Mouse (Mus musculus): ENCODE data around the gene Paf1. TPM values are rescaled to one million over a fixed set of nuclear protein-coding genes. Genes with fewer than 3 reads are reported as not detected.

The Paf1 gene
- polyA plus RNA-seq, 1 experiment = 78.0 TPM

DNA sequence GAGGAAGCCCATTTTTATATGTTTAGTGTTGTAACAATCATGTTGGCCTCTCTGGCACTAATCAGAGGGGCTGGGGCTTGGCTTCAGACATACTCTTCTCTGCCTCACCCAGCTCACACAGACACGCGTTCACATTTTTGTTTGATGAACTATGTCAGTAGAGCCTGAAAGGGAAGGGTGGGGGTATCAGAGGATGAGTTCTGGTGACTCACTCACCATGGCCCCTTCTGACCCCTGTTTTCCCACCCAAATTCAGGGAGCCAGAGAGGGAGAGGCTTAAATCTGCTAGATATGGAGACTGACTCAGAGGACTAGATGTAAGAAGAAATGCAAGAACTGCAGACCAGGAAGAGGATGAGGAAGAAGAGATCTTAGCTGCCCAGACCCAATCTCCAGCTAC lies 26.7 kb downstream of the Paf1 start:
- H3K27me3 ChIP-seq (replicated peaks) = no peaks in the 10 kb centered on the region
- peaks cover 18% of the 10 kb centered on the region for H3K4me1 ChIP-seq
- no peaks in the 10 kb centered on the region for H3K9me3 ChIP-seq
- peaks cover 99% of the 10 kb centered on the region for H3K36me3 ChIP-seq (replicated peaks; ENCODE audit: low read length)
- TF ChIP-seq GATA1 (IDR thresholded peaks at IDR 0.05; ENCODE audit: borderline replicate concordance, low read length) (no peak), FLI1 (IDR thresholded peaks at IDR 0.05; ENCODE audit: low read length) (no peak)
- H3K4me3 ChIP-seq (replicated peaks) = no peak overlapping the region

DNA sequence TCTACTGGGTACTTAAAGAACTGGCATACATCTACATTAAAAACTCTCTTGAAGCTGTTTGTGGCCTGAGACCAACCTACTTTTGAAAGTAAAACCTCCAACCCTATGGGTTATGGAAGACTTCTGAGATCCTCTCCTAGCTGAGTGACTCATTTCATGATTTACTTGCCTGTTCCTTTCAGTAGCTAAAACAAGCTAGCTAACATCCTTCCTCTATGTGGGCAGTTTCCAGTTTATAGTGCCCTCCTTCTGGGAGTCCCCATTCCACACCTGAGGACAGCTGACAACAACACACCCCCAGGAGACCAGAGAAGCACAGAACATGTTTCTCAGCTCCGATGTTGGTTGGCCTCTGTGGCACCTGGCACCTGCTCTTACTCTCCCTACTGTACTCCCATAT lies 30.3 kb downstream of the Paf1 start:
- no peaks in the 10 kb centered on the region for H3K9me3 ChIP-seq
- no peaks in the 10 kb centered on the region for H3K27me3 ChIP-seq (replicated peaks)
- peaks cover 84% of the 10 kb centered on the region for H3K36me3 ChIP-seq (replicated peaks; ENCODE audit: low read length)
- peaks cover 34% of the 10 kb centered on the region for H3K4me1 ChIP-seq
- no peak for TF ChIP-seq FLI1 (IDR thresholded peaks at IDR 0.05; ENCODE audit: low read length)
- H3K4me3 ChIP-seq (replicated peaks) = no peak overlapping the region

DNA sequence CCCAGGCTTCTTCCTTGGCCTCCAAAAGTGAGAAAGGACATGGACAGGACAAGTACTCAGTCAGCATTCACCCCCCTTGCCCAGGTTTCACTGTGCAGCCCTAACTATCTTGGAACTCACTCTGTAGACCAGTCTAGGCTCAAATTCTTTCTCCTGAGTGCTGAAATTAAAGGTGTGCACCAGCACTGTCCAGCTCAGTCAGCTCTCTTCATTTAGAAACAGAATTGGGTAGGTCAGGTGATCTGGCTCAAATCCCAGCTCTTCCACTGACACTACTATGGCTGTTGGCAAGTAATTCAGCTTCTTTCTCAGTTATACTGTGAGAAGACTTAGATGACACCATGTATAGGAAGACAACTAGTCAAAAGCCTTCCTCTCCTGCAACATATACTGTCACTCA lies 35.0 kb downstream of the Paf1 start:
- Histone ChIP-seq H3K4me3 (replicated peaks) (no peak overlapping the region), H3K36me3 (replicated peaks; ENCODE audit: low read length) (peaks cover 68% of the 10 kb centered on the region), H3K9me3 (no peaks in the 10 kb centered on the region), H3K27me3 (replicated peaks) (no peaks in the 10 kb centered on the region), H3K4me1 (peaks cover 65% of the 10 kb centered on the region)
- TF ChIP-seq GATA1 (IDR thresholded peaks at IDR 0.05; ENCODE audit: borderline replicate concordance, low read length) = no peak
- no peak for TF ChIP-seq FLI1 (IDR thresholded peaks at IDR 0.05; ENCODE audit: low read length)

DNA sequence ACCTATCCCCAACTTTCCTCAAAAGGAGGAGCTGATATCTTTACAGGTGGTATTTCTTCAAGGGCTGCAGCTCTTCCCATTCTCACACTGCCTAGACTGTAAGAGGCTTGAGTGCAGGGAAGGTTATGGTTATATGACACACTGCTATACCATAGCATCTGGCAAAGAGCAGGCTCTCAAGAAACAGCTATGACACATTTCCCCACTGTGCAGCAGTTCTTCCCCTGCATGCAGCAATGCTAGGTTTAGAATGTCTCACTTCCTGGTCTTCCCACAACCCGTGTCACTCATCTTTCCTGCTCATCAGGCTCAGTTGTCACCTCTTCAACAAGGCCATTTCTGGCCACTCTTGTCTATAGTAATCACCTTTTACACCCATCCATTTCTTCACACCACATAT lies 37.8 kb downstream of the Paf1 start:
- no peak for TF ChIP-seq FLI1 (IDR thresholded peaks at IDR 0.05; ENCODE audit: low read length)
- TF ChIP-seq GATA1 (IDR thresholded peaks at IDR 0.05; ENCODE audit: borderline replicate concordance, low read length) = no peak
- Histone ChIP-seq H3K36me3 (replicated peaks; ENCODE audit: low read length) (peaks cover 52% of the 10 kb centered on the region), H3K27me3 (replicated peaks) (no peaks in the 10 kb centered on the region), H3K9me3 (no peaks in the 10 kb centered on the region), H3K4me1 (peaks cover 75% of the 10 kb centered on the region), H3K4me3 (replicated peaks) (peak overlapping the region; percentile 34)

DNA sequence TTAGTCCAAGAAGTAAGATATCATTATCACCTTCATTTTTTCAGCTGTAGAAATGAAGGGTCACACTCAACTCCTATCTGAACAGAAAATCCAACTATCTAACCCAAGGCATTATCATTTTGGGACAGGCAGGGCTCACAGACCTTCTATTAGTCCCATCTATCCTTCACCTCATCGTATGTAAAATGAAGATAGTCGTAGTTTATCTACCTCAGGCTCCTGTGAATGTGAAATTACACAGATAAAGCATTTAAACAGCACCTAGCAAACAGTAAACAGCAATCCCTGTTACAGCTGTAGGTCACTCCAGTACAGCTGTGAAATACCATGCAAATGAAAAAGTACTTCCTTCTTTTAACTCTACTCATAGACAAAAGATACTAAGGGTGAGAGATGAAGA lies 39.5 kb downstream of the Paf1 start:
- no peak for TF ChIP-seq FLI1 (IDR thresholded peaks at IDR 0.05; ENCODE audit: low read length)
- no peak for TF ChIP-seq GATA1 (IDR thresholded peaks at IDR 0.05; ENCODE audit: borderline replicate concordance, low read length)
- Histone ChIP-seq H3K4me3 (replicated peaks) (no peak overlapping the region), H3K9me3 (no peaks in the 10 kb centered on the region), H3K27me3 (replicated peaks) (no peaks in the 10 kb centered on the region), H3K4me1 (peaks cover 77% of the 10 kb centered on the region), H3K36me3 (replicated peaks; ENCODE audit: low read length) (peaks cover 44% of the 10 kb centered on the region)

DNA sequence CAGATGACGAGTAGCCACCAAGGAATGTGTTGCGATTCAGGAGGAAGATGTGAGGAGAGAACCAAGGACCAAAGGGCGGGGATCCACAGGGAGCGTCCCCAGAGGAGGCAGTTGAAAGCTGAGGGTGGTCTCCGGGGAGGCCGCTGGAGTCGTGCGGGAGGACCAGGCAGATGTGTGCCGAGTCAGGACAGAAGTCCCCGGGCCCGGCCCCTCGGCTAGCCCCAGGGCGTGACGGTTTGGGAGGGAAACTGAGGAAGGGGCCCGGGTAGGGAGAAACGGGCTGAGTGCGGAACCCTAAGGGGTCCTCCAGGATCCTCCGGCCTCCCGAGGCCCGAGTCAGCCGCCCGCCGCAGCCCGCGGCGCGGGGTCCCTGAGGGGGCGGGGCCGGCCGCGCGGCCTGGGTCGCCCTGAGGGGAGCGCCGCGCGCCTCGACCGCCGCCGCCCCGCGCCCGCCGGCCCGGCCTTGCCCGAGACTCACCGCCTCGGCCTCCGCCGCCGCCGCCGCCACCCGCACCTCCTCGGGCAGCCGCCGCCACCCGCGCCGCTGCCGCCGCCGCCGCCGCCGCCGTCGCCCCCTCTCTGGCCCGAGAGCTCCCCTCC lies 43.0 kb downstream of the Paf1 start:
- Histone ChIP-seq H3K4me3 (replicated peaks) (peak overlapping the region; percentile 95), H3K9me3 (no peaks in the 10 kb centered on the region), H3K4me1 (peaks cover 85% of the 10 kb centered on the region), H3K27me3 (replicated peaks) (no peaks in the 10 kb centered on the region), H3K36me3 (replicated peaks; ENCODE audit: low read length) (peaks cover 23% of the 10 kb centered on the region)
- TF ChIP-seq FLI1 (IDR thresholded peaks at IDR 0.05; ENCODE audit: low read length) (no peak), GATA1 (IDR thresholded peaks at IDR 0.05; ENCODE audit: borderline replicate concordance, low read length) (no peak)

DNA sequence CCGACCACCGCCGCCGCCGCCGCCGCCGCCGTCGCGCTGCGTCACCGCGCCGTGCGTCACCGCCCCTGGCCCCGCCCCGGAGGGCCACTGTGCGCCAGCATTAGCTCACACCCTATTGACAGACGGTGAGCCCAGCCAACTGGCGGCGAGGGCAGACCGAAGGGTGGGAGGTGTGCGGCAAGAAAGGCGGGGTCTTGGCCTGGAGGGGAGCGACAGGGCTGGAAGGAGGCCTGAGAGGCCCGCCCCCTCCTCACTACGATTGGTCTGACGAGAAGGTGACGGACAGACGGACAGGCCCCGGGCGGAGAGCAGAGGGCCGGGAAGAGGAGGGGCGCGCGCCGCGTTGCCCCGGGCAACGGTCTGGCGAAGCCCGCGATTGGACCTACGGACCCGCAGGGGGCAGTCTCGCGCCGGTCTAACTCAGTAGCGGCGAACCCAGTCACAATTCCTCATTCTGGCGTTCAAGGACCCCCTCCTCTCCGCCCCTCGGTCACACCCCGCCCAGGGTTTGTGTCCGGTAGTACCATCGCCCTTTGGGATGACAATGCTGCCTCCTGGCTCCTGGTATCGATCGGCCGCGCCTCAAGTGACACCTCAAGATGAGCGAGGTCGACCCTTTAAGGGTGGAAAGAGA lies 43.6 kb downstream of the Paf1 start:
- no peak for TF ChIP-seq GATA1 (IDR thresholded peaks at IDR 0.05; ENCODE audit: borderline replicate concordance, low read length)
- no peak for TF ChIP-seq FLI1 (IDR thresholded peaks at IDR 0.05; ENCODE audit: low read length)
- H3K27me3 ChIP-seq (replicated peaks) = no peaks in the 10 kb centered on the region
- peaks cover 85% of the 10 kb centered on the region for H3K4me1 ChIP-seq
- H3K4me3 ChIP-seq (replicated peaks) = peak overlapping the region; percentile 95
- H3K9me3 ChIP-seq = no peaks in the 10 kb centered on the region
- peaks cover 20% of the 10 kb centered on the region for H3K36me3 ChIP-seq (replicated peaks; ENCODE audit: low read length)

DNA sequence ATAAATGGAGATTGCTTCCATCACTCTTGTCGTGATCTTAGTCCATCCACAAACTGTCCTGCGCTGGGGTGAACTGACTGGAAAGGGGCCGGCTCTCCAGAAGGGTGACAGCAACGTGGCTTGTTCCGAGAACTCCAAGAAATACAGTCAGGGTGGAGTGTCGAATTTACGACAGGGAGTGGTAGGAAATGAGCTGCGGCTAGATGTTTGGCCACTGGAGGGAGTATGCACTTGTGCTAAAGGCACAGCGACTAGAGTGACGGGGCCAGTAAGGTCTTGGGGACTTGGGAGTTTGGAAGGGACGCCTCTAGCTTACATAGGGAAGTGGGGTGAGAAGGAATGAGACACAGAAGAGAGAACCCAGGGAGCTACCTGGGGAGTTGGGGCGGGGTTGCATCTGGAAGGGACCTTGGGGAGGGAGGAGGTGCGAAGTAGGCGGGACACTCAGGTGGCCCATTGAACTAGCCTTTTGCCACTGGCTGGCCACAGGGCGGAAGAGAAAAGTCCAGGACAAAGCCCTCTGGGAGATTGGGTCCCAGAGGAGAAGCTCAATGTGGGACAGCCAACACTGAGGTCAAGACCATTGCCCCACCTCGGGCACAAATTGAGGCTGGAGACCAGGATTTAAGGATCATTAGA lies 44.3 kb downstream of the Paf1 start, which contains the start of gene Gmfg:
Gene Gmfg (plus strand): TSS at position 516 of the 639 bp plus-strand sequence.
- peaks cover 85% of the 10 kb centered on the region for H3K4me1 ChIP-seq
- H3K36me3 ChIP-seq (replicated peaks; ENCODE audit: low read length) = peaks cover 14% of the 10 kb centered on the region
- no peak for TF ChIP-seq FLI1 (IDR thresholded peaks at IDR 0.05; ENCODE audit: low read length)
- no peak for TF ChIP-seq GATA1 (IDR thresholded peaks at IDR 0.05; ENCODE audit: borderline replicate concordance, low read length)
- no peaks in the 10 kb centered on the region for H3K9me3 ChIP-seq
- H3K27me3 ChIP-seq (replicated peaks) = no peaks in the 10 kb centered on the region
- peak within 1 kb of the TSS; percentile 95 for H3K4me3 ChIP-seq (replicated peaks)

DNA sequence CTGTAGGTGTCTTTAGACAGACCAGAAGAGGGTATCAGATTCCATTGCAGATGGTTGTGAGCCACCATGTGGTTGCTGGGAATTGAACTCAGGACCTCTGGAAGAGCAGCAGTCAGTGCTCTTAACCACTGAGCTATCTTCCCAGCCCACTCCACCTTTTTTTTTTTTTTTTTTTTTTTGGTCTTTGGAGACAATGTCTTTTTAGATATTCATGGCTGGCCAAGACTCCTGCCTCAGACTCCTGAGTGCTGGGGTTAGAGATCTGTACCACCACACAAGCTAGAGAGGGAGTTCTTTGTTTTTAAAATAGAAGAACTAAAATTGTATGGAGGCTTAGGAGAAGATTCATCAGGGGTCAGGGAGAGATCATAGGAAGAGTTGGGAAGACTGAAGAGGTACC lies 45.2 kb downstream of the Paf1 start:
- H3K27me3 ChIP-seq (replicated peaks) = no peaks in the 10 kb centered on the region
- H3K4me3 ChIP-seq (replicated peaks) = no peak overlapping the region
- TF ChIP-seq FLI1 (IDR thresholded peaks at IDR 0.05; ENCODE audit: low read length) = no peak
- no peak for TF ChIP-seq GATA1 (IDR thresholded peaks at IDR 0.05; ENCODE audit: borderline replicate concordance, low read length)
- H3K9me3 ChIP-seq = no peaks in the 10 kb centered on the region
- H3K36me3 ChIP-seq (replicated peaks; ENCODE audit: low read length) = peaks cover 5% of the 10 kb centered on the region
- peaks cover 83% of the 10 kb centered on the region for H3K4me1 ChIP-seq

DNA sequence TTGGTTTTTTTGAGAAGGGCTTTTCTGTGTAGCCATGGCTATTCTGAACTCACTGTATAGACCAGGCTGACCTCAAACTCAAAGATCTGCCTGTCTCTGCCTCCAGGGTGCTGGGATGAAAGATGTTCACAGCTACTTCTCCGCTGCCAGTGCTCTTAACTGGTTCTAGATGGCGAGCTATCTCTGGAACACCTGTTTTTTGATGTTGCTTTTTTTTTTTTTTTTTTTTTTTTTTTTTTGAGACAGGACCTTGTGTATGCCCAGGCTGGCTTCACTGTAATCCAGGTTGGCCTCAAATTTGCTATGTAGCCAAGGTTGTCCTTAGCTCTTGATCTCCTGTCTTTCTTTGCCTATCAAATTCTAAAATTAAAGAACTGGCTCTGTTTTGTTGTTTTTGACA lies 46.0 kb downstream of the Paf1 start:
- no peaks in the 10 kb centered on the region for H3K27me3 ChIP-seq (replicated peaks)
- peaks cover 1% of the 10 kb centered on the region for H3K36me3 ChIP-seq (replicated peaks; ENCODE audit: low read length)
- TF ChIP-seq FLI1 (IDR thresholded peaks at IDR 0.05; ENCODE audit: low read length) (no peak), GATA1 (IDR thresholded peaks at IDR 0.05; ENCODE audit: borderline replicate concordance, low read length) (no peak)
- no peak overlapping the region for H3K4me3 ChIP-seq (replicated peaks)
- H3K4me1 ChIP-seq = peaks cover 83% of the 10 kb centered on the region
- H3K9me3 ChIP-seq = no peaks in the 10 kb centered on the region

Measured in megakaryocyte, embryonic 14.5 days (primary cell).